Mouse (Mus musculus): Measurements from ENCODE around the gene Eif4h.

Eif4h gene

GRCm38 (mm10) chr5:134607121-134607520, 32.2 kb downstream of the Eif4h start:
- DNase-seq (ENCODE audit: low spot score): no peak

GRCm38 (mm10) chr5:134606314-134606713, 33.0 kb downstream of the Eif4h start:
- no peak for DNase-seq (ENCODE audit: low spot score)

- no peak for DNase-seq (ENCODE audit: low spot score)
Measured at GRCm38 (mm10) chr5:134604376-134604775, 34.9 kb downstream of the Eif4h start.

GRCm38 (mm10) chr5:134597711-134598110, 41.6 kb downstream of the Eif4h start:
- DNase-seq (ENCODE audit: low spot score): no peak

GRCm38 (mm10) chr5:134593093-134593492, 46.2 kb downstream of the Eif4h start:
- no peak for DNase-seq (ENCODE audit: low spot score)

- DNase-seq (ENCODE audit: low spot score): peak; percentile 41
Measured at GRCm38 (mm10) chr5:134592026-134592581, 47.2 kb downstream of the Eif4h start.

GRCm38 (mm10) chr5:134589900-134590299, 49.4 kb downstream of the Eif4h start:
- no peak for DNase-seq (ENCODE audit: low spot score)

- DNase-seq (ENCODE audit: low spot score): no peak
Measured at GRCm38 (mm10) chr5:134584798-134585197, 54.5 kb downstream of the Eif4h start.

- no peak for DNase-seq (ENCODE audit: low spot score)
Measured at GRCm38 (mm10) chr5:134583884-134584213, 55.4 kb downstream of the Eif4h start.

GRCm38 (mm10) chr5:134583006-134583883, 56.0 kb downstream of the Eif4h start:
- DNase-seq (ENCODE audit: low spot score): no peak

GRCm38 (mm10) chr5:134582221-134582907, 56.9 kb downstream of the Eif4h start:
- peak; percentile 97 for DNase-seq (ENCODE audit: low spot score)

- peak; percentile 50 for DNase-seq (ENCODE audit: low spot score)
Measured at GRCm38 (mm10) chr5:134581146-134581545, 58.1 kb downstream of the Eif4h start, which contains the start of gene Rfc2. TSS of gene Rfc2 (plus strand) at chr5:134581366.

- DNase-seq (ENCODE audit: low spot score): no peak
Measured at GRCm38 (mm10) chr5:134579135-134579534, 60.2 kb downstream of the Eif4h start.

- peak; percentile 70 for DNase-seq (ENCODE audit: low spot score)
Measured at GRCm38 (mm10) chr5:134577534-134577933, 61.8 kb downstream of the Eif4h start.

GRCm38 (mm10) chr5:134576517-134577220, 62.6 kb downstream of the Eif4h start:
- peak; percentile 72 for DNase-seq (ENCODE audit: low spot score)

GRCm38 (mm10) chr5:134575833-134576232, 63.5 kb downstream of the Eif4h start:
- no peak for DNase-seq (ENCODE audit: low spot score)

- no peak for DNase-seq (ENCODE audit: low spot score)
Measured at GRCm38 (mm10) chr5:134572508-134573214, 66.6 kb downstream of the Eif4h start.

GRCm38 (mm10) chr5:134571730-134572507, 67.4 kb downstream of the Eif4h start:
- DNase-seq (ENCODE audit: low spot score): peak; percentile 59
